Mouse (Mus musculus): ENCODE data around the gene Tipin. TPM values are rescaled to one million over a fixed set of nuclear protein-coding genes. Genes with fewer than 3 reads are reported as not detected.

The Tipin gene
- polyA plus RNA-seq, 2 experiments, result 124 to 199 TPM

DNA sequence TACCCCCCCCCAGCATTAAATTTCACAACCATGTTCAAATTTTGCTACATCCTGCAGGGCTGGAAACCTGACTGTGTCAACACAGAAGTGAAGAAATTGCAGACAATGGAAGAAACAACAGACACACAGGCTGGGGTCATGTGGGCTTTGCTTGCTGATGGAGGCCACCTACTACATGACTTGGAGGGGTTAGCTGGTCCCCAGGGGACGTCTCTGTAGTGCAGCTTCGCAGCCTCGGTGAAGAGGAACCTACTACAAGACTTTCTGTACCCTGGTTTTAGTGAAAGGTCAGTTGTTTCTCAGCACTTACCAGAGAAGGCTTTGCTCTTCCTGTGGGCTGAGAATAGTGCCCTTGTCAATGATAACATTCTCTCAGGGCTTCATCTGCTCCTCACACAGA lies 10.1 kb upstream of the Tipin start:
- WGBS, result 65% methylated on average over 3 of the region's 3 CpGs
- DNase-seq (ENCODE audit: low spot score) (no peak), ATAC-seq (ENCODE audit: low FRiP score, low read depth) (no peak)

DNA sequence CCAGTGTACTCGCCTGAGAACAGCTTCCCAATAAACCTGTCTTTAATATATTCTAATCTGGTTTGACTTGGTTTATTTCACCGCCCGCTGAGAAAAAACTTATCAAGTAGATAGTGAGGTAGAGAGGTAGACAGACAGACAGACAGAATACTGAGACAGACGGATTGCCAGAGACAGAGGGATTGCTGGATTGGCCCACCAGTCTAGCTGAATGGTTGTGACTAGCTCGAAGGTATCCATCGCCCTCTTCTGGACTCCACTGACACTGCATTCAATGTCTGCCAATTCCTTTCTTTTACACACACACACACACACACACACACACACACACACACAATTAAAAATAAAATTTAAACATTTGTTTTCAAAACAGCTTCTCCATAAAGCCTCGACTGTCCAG lies 8.8 kb upstream of the Tipin start:
- Histone ChIP-seq H3K4me2 (replicated peaks; ENCODE audit: low read depth, low read length, severe bottlenecking) (no peak overlapping the region), H3K4me1 (ENCODE audit: control insufficient read depth, insufficient read depth, low read length) (no peaks in the 10 kb centered on the region), H3K9ac (ENCODE audit: low read depth, low read length, severe bottlenecking) (no peak overlapping the region), H3K36me3 (ENCODE audit: control insufficient read depth, insufficient read depth, low read length) (no peaks in the 10 kb centered on the region), H3K4me3 (replicated peaks; ENCODE audit: low read length) (no peak overlapping the region), H3K9me3 (ENCODE audit: control insufficient read depth, low read length) (no peaks in the 10 kb centered on the region), H3K27me3 (ENCODE audit: control insufficient read depth, insufficient read depth, low read length) (no peaks in the 10 kb centered on the region), H3K27ac (replicated peaks; ENCODE audit: low read depth, low read length) (no peak overlapping the region)
- peak; percentile 43 for DNase-seq (ENCODE audit: low spot score)
- no peak for TF ChIP-seq POLR2A (IDR thresholded peaks at IDR 0.05; ENCODE audit: borderline replicate concordance, extremely low read depth, insufficient read depth, insufficient read length)
- 45% methylated on average over 7 of the region's 7 CpGs for WGBS
- no peak for ATAC-seq (ENCODE audit: low FRiP score, low read depth)

More for the DNA sequence above, 10.1 kb upstream of the Tipin start:
- Histone ChIP-seq H3K9me3 (ENCODE audit: control insufficient read depth, low read length) (no peaks in the 10 kb centered on the region), H3K4me3 (replicated peaks; ENCODE audit: low read length) (no peak overlapping the region), H3K27ac (replicated peaks; ENCODE audit: low read depth, low read length) (no peak overlapping the region), H3K9ac (ENCODE audit: low read depth, low read length, severe bottlenecking) (no peak overlapping the region), H3K4me1 (ENCODE audit: control insufficient read depth, insufficient read depth, low read length) (no peaks in the 10 kb centered on the region), H3K27me3 (ENCODE audit: control insufficient read depth, insufficient read depth, low read length) (no peaks in the 10 kb centered on the region), H3K4me2 (replicated peaks; ENCODE audit: low read depth, low read length, severe bottlenecking) (no peak overlapping the region), H3K36me3 (ENCODE audit: control insufficient read depth, insufficient read depth, low read length) (no peaks in the 10 kb centered on the region)
- TF ChIP-seq POLR2A (IDR thresholded peaks at IDR 0.05; ENCODE audit: borderline replicate concordance, extremely low read depth, insufficient read depth, insufficient read length), result no peak

DNA sequence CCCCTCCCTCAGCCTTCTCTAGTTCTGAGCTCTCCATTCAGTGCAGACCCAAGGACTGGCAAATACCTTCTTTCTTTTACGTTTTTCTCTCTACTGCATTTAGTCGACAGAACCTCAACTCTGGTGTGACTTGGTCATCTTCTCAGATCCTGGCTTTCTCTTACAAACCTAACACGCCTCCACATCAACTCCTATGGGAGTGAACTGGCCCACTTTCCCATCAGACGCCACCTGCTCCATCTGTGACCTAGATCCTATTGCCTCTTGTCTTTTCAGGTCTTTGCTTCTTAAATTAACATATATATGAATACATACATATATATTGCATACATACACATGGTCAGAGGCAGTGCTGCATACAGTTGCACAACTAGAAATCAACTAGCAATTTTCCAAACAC lies 7.6 kb upstream of the Tipin start:
- H3K27ac ChIP-seq (replicated peaks; ENCODE audit: low read depth, low read length), result no peak overlapping the region
- H3K4me2 ChIP-seq (replicated peaks; ENCODE audit: low read depth, low read length, severe bottlenecking), result no peak overlapping the region
- H3K9ac ChIP-seq (ENCODE audit: low read depth, low read length, severe bottlenecking), result no peak overlapping the region
- no peak overlapping the region for H3K4me3 ChIP-seq (replicated peaks; ENCODE audit: low read length)
- DNase-seq (ENCODE audit: low spot score) (no peak), ATAC-seq (ENCODE audit: low FRiP score, low read depth) (no peak)
- H3K9me3 ChIP-seq (ENCODE audit: control insufficient read depth, low read length), result no peaks in the 10 kb centered on the region
- no peak for TF ChIP-seq POLR2A (IDR thresholded peaks at IDR 0.05; ENCODE audit: borderline replicate concordance, extremely low read depth, insufficient read depth, insufficient read length)
- no peaks in the 10 kb centered on the region for H3K27me3 ChIP-seq (ENCODE audit: control insufficient read depth, insufficient read depth, low read length)
- no peaks in the 10 kb centered on the region for H3K36me3 ChIP-seq (ENCODE audit: control insufficient read depth, insufficient read depth, low read length)
- WGBS, result 74% methylated on average over 4 of the region's 4 CpGs
- no peaks in the 10 kb centered on the region for H3K4me1 ChIP-seq (ENCODE audit: control insufficient read depth, insufficient read depth, low read length)

DNA sequence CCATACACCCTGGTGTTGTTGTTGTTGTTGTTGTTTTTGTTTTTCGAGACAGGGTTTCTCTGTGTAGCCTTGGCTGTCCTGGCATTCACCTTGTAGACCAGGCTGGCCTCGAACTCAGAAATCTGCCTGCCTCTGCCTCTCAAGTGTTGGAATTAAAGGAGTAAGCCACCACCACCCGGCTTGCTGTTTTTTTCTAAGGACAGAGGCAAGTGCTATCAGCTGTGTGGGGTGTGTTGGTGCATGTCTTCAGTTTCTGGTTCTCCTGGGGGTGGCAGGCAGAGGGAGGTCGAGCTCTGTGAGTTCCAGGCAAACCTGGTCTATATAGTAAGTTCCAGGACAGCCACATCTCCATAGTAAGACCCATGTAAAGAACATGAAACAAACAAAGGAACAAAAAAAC lies 7.1 kb upstream of the Tipin start:
- H3K9me3 ChIP-seq (ENCODE audit: control insufficient read depth, low read length), result no peaks in the 10 kb centered on the region
- H3K9ac ChIP-seq (ENCODE audit: low read depth, low read length, severe bottlenecking), result no peak overlapping the region
- no peak overlapping the region for H3K4me2 ChIP-seq (replicated peaks; ENCODE audit: low read depth, low read length, severe bottlenecking)
- H3K36me3 ChIP-seq (ENCODE audit: control insufficient read depth, insufficient read depth, low read length), result no peaks in the 10 kb centered on the region
- DNase-seq (ENCODE audit: low spot score) (no peak), ATAC-seq (ENCODE audit: low FRiP score, low read depth) (no peak)
- H3K27ac ChIP-seq (replicated peaks; ENCODE audit: low read depth, low read length), result no peak overlapping the region
- H3K4me1 ChIP-seq (ENCODE audit: control insufficient read depth, insufficient read depth, low read length), result no peaks in the 10 kb centered on the region
- no peaks in the 10 kb centered on the region for H3K27me3 ChIP-seq (ENCODE audit: control insufficient read depth, insufficient read depth, low read length)
- no peak for TF ChIP-seq POLR2A (IDR thresholded peaks at IDR 0.05; ENCODE audit: borderline replicate concordance, extremely low read depth, insufficient read depth, insufficient read length)
- 87% methylated on average over 4 of the region's 4 CpGs for WGBS
- H3K4me3 ChIP-seq (replicated peaks; ENCODE audit: low read length), result no peak overlapping the region

DNA sequence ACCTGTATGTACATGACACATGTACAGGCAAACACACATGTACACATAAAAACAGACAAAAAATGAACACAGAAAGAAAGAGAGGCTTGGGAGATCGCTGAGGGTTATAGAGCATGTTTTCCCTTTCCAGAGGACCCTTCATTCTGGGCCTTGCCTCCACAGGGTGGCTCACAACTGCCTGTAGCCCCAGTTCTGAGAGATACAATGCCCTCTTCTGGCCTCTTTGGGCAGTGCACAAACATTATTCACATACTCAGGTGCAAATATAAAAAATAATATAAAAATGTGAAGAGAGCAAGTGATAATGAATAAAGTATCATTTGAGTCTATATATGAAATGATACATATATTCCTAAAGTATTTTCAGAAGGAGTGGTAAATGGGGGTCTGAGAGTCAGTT lies 6.5 kb upstream of the Tipin start:
- H3K9ac ChIP-seq (ENCODE audit: low read depth, low read length, severe bottlenecking), result no peak overlapping the region
- no peaks in the 10 kb centered on the region for H3K9me3 ChIP-seq (ENCODE audit: control insufficient read depth, low read length)
- TF ChIP-seq POLR2A (IDR thresholded peaks at IDR 0.05; ENCODE audit: borderline replicate concordance, extremely low read depth, insufficient read depth, insufficient read length), result no peak
- H3K36me3 ChIP-seq (ENCODE audit: control insufficient read depth, insufficient read depth, low read length), result no peaks in the 10 kb centered on the region
- 69% methylated on average over 1 of the region's 1 CpGs for WGBS
- DNase-seq (ENCODE audit: low spot score), result no peak
- H3K27ac ChIP-seq (replicated peaks; ENCODE audit: low read depth, low read length), result no peak overlapping the region
- H3K4me2 ChIP-seq (replicated peaks; ENCODE audit: low read depth, low read length, severe bottlenecking), result no peak overlapping the region
- no peaks in the 10 kb centered on the region for H3K27me3 ChIP-seq (ENCODE audit: control insufficient read depth, insufficient read depth, low read length)
- no peak for ATAC-seq (ENCODE audit: low FRiP score, low read depth)
- no peaks in the 10 kb centered on the region for H3K4me1 ChIP-seq (ENCODE audit: control insufficient read depth, insufficient read depth, low read length)
- H3K4me3 ChIP-seq (replicated peaks; ENCODE audit: low read length), result no peak overlapping the region

DNA sequence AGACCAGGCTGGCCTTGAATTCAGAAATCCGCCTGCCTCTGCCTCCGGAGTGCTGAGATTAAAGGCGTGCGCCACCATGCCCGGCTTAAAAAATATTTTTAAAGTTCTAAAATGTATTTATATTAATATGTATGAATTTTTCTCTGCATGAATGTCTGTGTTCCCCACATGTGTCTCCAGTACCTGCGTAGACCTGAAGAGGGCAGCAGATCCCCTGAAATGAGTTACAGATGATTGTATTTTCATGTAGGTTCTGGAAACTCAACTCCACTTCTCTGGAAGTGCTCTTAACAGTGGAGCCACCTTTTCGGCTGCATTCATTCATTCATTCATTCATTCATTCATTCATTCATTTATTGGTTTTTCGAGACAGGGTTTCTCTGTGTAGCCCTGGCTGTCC lies 3.7 kb upstream of the Tipin start:
- no peaks in the 10 kb centered on the region for H3K36me3 ChIP-seq (ENCODE audit: control insufficient read depth, insufficient read depth, low read length)
- ATAC-seq (ENCODE audit: low FRiP score, low read depth) (no peak), DNase-seq (ENCODE audit: low spot score) (peak; percentile 66)
- no peak overlapping the region for H3K27ac ChIP-seq (replicated peaks; ENCODE audit: low read depth, low read length)
- H3K4me2 ChIP-seq (replicated peaks; ENCODE audit: low read depth, low read length, severe bottlenecking), result no peak overlapping the region
- H3K4me3 ChIP-seq (replicated peaks; ENCODE audit: low read length), result no peak overlapping the region
- H3K9ac ChIP-seq (ENCODE audit: low read depth, low read length, severe bottlenecking), result no peak overlapping the region
- WGBS, result 71% methylated on average over 8 of the region's 8 CpGs
- H3K4me1 ChIP-seq (ENCODE audit: control insufficient read depth, insufficient read depth, low read length), result peaks cover 6% of the 10 kb centered on the region
- no peaks in the 10 kb centered on the region for H3K27me3 ChIP-seq (ENCODE audit: control insufficient read depth, insufficient read depth, low read length)
- no peak for TF ChIP-seq POLR2A (IDR thresholded peaks at IDR 0.05; ENCODE audit: borderline replicate concordance, extremely low read depth, insufficient read depth, insufficient read length)
- H3K9me3 ChIP-seq (ENCODE audit: control insufficient read depth, low read length), result no peaks in the 10 kb centered on the region

All from limb, embryonic 14.5 days (tissue).